Mouse (Mus musculus): ENCODE measurements around the gene Sox10. TPM values are rescaled to one million over a fixed set of nuclear protein-coding genes. Genes with fewer than 3 reads are reported as not detected.

Gene Sox10
- total RNA-seq, 2 experiments from 2014 or later = 29.2 to 29.8 TPM

Other genes with a start within 250 kb of the Sox10 start
- gene Lgals1, start 238.5 kb downstream of the Sox10 start, total RNA-seq (2021) = 10 to 100 TPM; 19.3 to 25.0 TPM
- gene Nol12, start 230.3 kb downstream of the Sox10 start, total RNA-seq (2021) = 10 to 100 TPM; 39.5 to 42.1 TPM
- 10 to 100 TPM; 14.3 to 19.5 TPM for gene Triobp, start 217.5 kb downstream of the Sox10 start, total RNA-seq (2021)
- 100 to 1,000 TPM in 1 of 2 experiments, 10 to 100 TPM in 1; 87.0 to 113 TPM for gene H1f0, start 136.8 kb downstream of the Sox10 start, total RNA-seq (2021)
- gene Galr3, start 123.4 kb downstream of the Sox10 start, total RNA-seq (2021) = not detected
- 10 to 100 TPM; 14.1 to 19.0 TPM for gene Ankrd54, start 102.3 kb downstream of the Sox10 start, total RNA-seq (2021)
- 10 to 100 TPM; 62.6 to 65.3 TPM for gene Eif3l, start 90.1 kb downstream of the Sox10 start, total RNA-seq (2021)
- 10 to 100 TPM; 26.8 to 28.0 TPM for gene Micall1, start 56.3 kb downstream of the Sox10 start, total RNA-seq (2021)
- gene Polr2f, start 24.2 kb downstream of the Sox10 start, total RNA-seq (2021) = 100 to 1,000 TPM in 1 of 2 experiments, 10 to 100 TPM in 1; 95.2 to 109 TPM
- gene 1700088E04Rik, start 24.0 kb downstream of the Sox10 start, total RNA-seq (2021) = 10 to 100 TPM; 12.6 to 13.2 TPM
- 10 to 100 TPM; 48.9 to 50.4 TPM for gene Pick1, start 63.9 kb upstream of the Sox10 start, total RNA-seq (2021)
- 1 to 10 TPM in 1 of 2 experiments, under 1 TPM in 1; 0.20 to 1.2 TPM for gene Gm49486, start 64.2 kb upstream of the Sox10 start, total RNA-seq (2021)
- gene Slc16a8, start 89.5 kb upstream of the Sox10 start, total RNA-seq (2021) = under 1 TPM in 1 of 2 experiments, not detected in 1; 0.17 TPM
- 1 to 10 TPM; 3.5 to 4.5 TPM for gene Baiap2l2, start 120.3 kb upstream of the Sox10 start, total RNA-seq (2021)
- gene Pla2g6, start 163.2 kb upstream of the Sox10 start, total RNA-seq (2021) = 10 to 100 TPM; 21.7 to 25.9 TPM
- 1 to 10 TPM; 1.6 to 2.0 TPM for gene Maff, start 181.4 kb upstream of the Sox10 start, total RNA-seq (2021)
- 10 to 100 TPM; 67.6 to 73.5 TPM for gene Tmem184b, start 238.3 kb upstream of the Sox10 start, total RNA-seq (2021)

Measured in left cerebral cortex, postnatal 36 days (tissue).